Mouse (Mus musculus) kidney, postnatal 0 days (tissue): ENCODE results near the gene Cdh13. TPM values are rescaled to one million over a fixed set of nuclear protein-coding genes. Genes with fewer than 3 reads are reported as not detected.

ENCODE experiments used
- ATAC-seq: fragments of 200-750 bp; cut with Nextera tagmentation; replicated peaks from 2 replicates; pipeline ENCODE4 v1.8.0; 2017; ENCODE audit warnings: low read depth, moderate number of reproducible peaks, moderate TSS enrichment, moderate library complexity; ENCODE audit not compliant: low FRiP score
- DNase-seq: peaks from one replicate; pipeline ENCODE4 v3.0.0-alpha.2; 2016; ENCODE audit warnings: low spot score
- H3K27ac ChIP-seq: fragments of 300-500 bp; sonication (generic); 2 replicates; pipeline ENCODE4 v1.5.1; 2014; ENCODE audit warnings: mild to moderate bottlenecking
- H3K27me3 ChIP-seq: fragments of 300-500 bp; sonication (generic); 2 replicates; pipeline ENCODE4 v1.6.1; 2014; ENCODE audit warnings: low read length, mixed read lengths; ENCODE audit not compliant: insufficient read depth
- H3K36me3 ChIP-seq: fragments of 300-500 bp; sonication (generic); 2 replicates; pipeline ENCODE4 v1.6.1; 2014; ENCODE audit warnings: low read length, mixed read lengths; ENCODE audit not compliant: insufficient read depth
- H3K4me1 ChIP-seq: fragments of 300-500 bp; sonication (generic); replicated peaks from 2 replicates; pipeline ENCODE4 v1.6.1; 2014; ENCODE audit warnings: antibody characterized with exemption, low read length, mixed read lengths; ENCODE audit not compliant: insufficient read depth
- H3K4me2 ChIP-seq: fragments of 300-500 bp; sonication (generic); 2 replicates; pipeline ENCODE4 v1.6.1; 2014; ENCODE audit warnings: mild to moderate bottlenecking, low read length, moderate library complexity, mixed read lengths
- H3K4me3 ChIP-seq: fragments of 300-500 bp; sonication (generic); replicated peaks from 2 replicates; pipeline ENCODE4 v1.5.1; 2014; ENCODE audit warnings: low read depth, low read length
- H3K9ac ChIP-seq: fragments of 300-500 bp; sonication (generic); 2 replicates; pipeline ENCODE4 v1.6.1; 2014; ENCODE audit warnings: low read depth, low read length
- H3K9me3 ChIP-seq: fragments of 300-500 bp; sonication (generic); replicated peaks from 2 replicates; pipeline ENCODE4 v1.6.1; 2016; ENCODE audit warnings: low read length, inconsistent platforms, mixed read lengths
- CTCF ChIP-seq: IDR thresholded peaks from 2 replicates; pipeline ENCODE4 v1.5.1; 2016; ENCODE audit warnings: antibody characterized with exemption, low read depth, mild to moderate bottlenecking, moderate library complexity
- WGBS: fragments of 180-500 bp; shearing (Covaris S2); extraction: QIAGEN DNeasy Blood & Tissue Kit; methylation state at CpG from one replicate; pipeline ENCODE4 v1.1.7; 2014; 5-methylcytosine and 5-hydroxymethylcytosine counted together
- polyA plus RNA-seq: library from polyadenylated mRNA; unstranded; fragments of >200 nt; fragmentation: Nextera tagmentation; extraction: Ambion mirVana; gene quantifications from 2 replicates; pipeline ENCODE4 v1.2.1, GENCODE M21; 2015

Cdh13 gene
- polyA plus RNA-seq, result 3.9 and 4.1 TPM in 2 replicates

DNA sequence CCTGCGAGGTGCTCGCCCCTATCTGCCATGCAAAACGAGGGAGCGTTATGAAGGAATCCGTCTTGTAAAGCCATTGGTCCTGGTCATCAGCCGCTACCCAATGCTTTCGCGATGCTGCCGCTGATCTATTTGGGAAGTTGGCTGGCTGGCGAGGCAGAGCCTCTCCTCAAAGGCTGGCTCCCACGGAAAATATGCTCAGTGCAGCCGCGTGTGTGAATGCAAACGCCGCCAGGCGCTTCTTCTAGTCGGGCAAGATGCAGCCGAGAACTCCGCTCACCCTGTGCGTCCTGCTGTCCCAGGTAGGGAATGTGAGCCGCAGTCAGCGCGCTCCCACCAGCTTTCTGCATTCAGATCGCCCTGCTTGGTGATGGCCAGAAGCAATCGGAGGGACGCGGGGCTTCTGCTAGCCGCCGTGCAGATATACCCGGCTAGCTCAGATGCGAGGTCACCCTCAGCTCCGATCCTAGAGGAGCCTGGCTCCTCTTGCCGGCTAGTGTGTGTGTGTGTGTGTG is at the start of gene Cdh13:
Gene Cdh13, plus strand, starts transcription at position 134 of the 512 bp plus-strand sequence.
- Histone ChIP-seq H3K27ac (no peak within 1 kb of the TSS), H3K4me3 (peak within 1 kb of the TSS; percentile 33), H3K27me3 (peaks cover 11% of the 10 kb centered on the region), H3K4me1 (peaks cover 12% of the 10 kb centered on the region; the same call in 1 of the 2 replicates), H3K9ac (peak within 1 kb of the TSS; percentile 50), H3K9me3 (no peaks in the 10 kb centered on the region), H3K4me2 (peak within 1 kb of the TSS; percentile 65), H3K36me3 (no peaks in the 10 kb centered on the region)
- DNase-seq (peak; percentile 42), ATAC-seq (no peak; the same call in 1 of the 2 replicates)
- no peak for TF ChIP-seq CTCF
- WGBS, result under 1% methylated on average over 33 of the region's 33 CpGs

DNA sequence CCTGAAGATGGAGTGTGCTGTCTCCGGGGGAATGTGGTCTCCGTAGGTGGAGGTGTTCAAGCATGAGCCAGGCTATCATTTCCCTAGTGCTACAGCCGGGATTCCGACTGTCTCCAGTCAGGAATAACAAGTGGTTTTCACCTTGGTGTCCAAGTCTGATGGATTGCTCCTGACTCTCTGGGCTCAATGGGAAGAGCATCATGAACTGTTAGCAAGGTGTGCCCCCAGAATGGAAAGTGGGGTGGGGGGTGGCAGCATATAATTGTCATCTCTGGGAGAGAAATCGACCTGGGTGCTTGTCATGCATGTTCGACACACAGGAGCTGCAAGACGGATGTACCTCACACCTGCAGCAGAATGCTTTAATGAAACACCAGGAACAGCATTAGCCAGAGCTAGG is 47.9 kb upstream of the Cdh13 start:
- Histone ChIP-seq H3K9ac (no peak overlapping the region), H3K4me1 (no peaks in the 10 kb centered on the region), H3K9me3 (no peaks in the 10 kb centered on the region), H3K27ac (no peak overlapping the region), H3K4me3 (no peak overlapping the region), H3K4me2 (no peak overlapping the region), H3K36me3 (no peaks in the 10 kb centered on the region), H3K27me3 (no peaks in the 10 kb centered on the region)
- no peak for ATAC-seq
- WGBS, result 67% methylated on average over 7 of the region's 7 CpGs
- no peak for TF ChIP-seq CTCF
- no peak for DNase-seq

DNA sequence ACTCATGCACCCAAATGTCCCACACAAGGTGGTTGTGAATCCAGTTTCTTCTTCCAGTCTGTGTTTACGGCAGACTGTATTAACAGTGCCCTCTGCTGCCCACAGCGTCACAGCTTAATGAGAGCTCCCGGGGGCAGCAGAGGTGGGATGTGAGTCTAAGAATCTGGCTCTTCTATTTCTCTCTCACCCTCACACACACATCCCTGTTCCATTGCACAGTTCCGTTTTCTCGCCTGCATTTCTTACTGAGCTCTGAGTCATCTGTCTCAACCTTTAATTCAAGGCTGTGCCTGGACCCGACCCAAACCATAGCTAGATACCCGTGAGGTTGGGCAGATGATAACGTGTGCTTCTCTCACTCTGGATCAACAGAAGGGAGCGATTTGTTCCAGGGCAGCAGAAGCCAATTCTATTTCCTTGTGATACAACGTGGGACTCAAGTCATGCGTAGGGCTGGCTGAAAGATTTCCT is 46.3 kb upstream of the Cdh13 start:
- peak; percentile 51 for TF ChIP-seq CTCF
- H3K9ac ChIP-seq, result no peak overlapping the region
- no peaks in the 10 kb centered on the region for H3K4me1 ChIP-seq
- H3K36me3 ChIP-seq, result no peaks in the 10 kb centered on the region
- no peak overlapping the region for H3K4me2 ChIP-seq
- no peaks in the 10 kb centered on the region for H3K9me3 ChIP-seq
- H3K4me3 ChIP-seq, result no peak overlapping the region
- DNase-seq (peak; percentile 44), ATAC-seq (no peak)
- no peak overlapping the region for H3K27ac ChIP-seq
- H3K27me3 ChIP-seq, result no peaks in the 10 kb centered on the region
- WGBS, result 67% methylated on average over 11 of the region's 11 CpGs

DNA sequence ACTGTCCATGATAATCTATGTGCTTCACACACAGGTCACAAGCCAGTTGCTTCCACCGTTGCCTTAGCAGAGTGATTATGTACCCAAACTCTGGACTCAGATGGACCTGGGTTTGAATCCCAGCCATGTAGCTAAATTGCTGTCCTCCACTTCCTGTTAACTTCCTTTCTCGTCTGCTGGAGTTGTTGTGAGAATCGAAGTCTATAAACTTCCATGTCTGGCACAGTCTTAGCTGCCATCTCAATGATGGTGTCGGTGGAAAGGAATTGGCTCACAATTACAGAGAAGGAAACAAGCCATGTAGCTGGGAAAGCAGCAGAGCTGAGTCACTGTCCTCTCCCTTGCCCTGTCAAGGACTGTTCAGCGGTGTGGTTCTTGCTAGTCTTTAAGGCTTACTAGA is 45.4 kb upstream of the Cdh13 start:
- Histone ChIP-seq H3K36me3 (no peaks in the 10 kb centered on the region), H3K9me3 (no peaks in the 10 kb centered on the region), H3K4me2 (no peak overlapping the region), H3K4me1 (no peaks in the 10 kb centered on the region), H3K27me3 (no peaks in the 10 kb centered on the region), H3K4me3 (no peak overlapping the region), H3K27ac (no peak overlapping the region), H3K9ac (no peak overlapping the region)
- WGBS, result 60% methylated on average over 5 of the region's 5 CpGs
- no peak for TF ChIP-seq CTCF
- no peak for ATAC-seq
- DNase-seq, result peak; percentile 11

DNA sequence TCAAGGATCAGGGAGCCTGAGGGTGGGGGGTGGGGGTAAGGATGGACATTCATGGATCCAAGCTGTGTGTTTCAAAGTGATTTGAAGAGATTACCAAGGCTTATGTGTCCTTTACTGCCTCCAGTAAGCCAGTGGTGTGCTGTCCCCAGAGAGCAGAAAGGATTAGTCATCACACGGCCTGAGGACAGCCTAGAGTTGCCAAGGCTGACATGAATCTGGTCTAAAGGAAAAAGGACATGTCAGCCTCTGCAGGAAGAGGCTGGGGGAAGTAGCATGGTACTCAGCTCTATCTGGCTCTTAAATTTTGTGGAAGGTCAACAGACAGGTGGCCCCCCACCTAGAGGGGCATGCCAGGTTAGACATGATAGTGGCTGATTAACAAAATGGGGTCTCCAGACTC is 44.3 kb upstream of the Cdh13 start:
- DNase-seq, result no peak
- ATAC-seq, result no peak

DNA sequence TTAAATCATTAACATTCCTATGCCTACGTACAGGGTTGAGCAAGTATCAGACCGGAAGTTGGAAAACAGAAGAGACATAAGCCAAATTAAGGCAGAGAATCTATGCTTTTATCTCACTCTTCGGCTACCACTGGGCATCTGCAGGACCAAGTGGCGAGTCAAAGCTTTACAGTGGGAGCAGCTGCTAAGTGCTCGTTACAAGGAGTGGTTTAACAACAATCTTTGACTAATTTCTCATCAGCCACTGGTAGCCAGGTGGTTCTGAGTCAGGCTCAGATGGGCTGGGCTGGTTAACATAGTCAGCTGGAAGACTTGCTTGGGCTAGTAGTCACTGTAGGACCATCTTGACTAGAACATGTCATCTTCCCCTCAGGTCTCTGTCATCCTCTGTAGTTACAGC is 34.2 kb upstream of the Cdh13 start:
- no peak for DNase-seq
- Histone ChIP-seq H3K27ac (no peak overlapping the region), H3K4me2 (no peak overlapping the region), H3K9me3 (no peaks in the 10 kb centered on the region), H3K4me3 (no peak overlapping the region), H3K4me1 (no peaks in the 10 kb centered on the region), H3K9ac (no peak overlapping the region), H3K36me3 (no peaks in the 10 kb centered on the region), H3K27me3 (no peaks in the 10 kb centered on the region)
- TF ChIP-seq CTCF, result no peak
- ATAC-seq, result no peak
- 78% methylated on average over 5 of the region's 5 CpGs for WGBS

More for the DNA sequence above, 44.3 kb upstream of the Cdh13 start:
- no peaks in the 10 kb centered on the region for H3K9me3 ChIP-seq
- H3K4me1 ChIP-seq, result no peaks in the 10 kb centered on the region
- no peak overlapping the region for H3K4me3 ChIP-seq
- no peak for TF ChIP-seq CTCF
- no peaks in the 10 kb centered on the region for H3K36me3 ChIP-seq
- no peaks in the 10 kb centered on the region for H3K27me3 ChIP-seq
- H3K9ac ChIP-seq, result no peak overlapping the region
- WGBS, result 83% methylated on average over 1 of the region's 1 CpGs
- H3K4me2 ChIP-seq, result no peak overlapping the region
- H3K27ac ChIP-seq, result no peak overlapping the region

DNA sequence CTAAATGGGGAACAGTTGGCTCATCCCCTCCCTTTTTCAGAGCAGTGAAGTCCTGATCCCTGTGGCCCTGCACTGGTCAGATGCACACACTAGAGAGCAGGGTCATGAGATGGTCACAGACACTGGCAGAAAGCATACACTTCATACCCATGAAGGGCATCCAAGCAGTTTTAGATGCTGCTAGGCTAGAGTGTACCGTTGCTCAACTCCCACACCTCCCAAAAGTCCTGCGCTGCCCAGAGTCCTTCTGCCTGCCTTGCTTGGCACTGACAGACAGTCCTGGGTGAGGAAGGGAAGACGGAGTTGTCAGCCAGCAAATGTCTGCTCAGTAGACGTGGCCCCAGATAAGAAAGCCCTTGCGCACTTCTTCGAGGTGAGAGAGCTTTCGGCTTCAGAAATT is 33.6 kb upstream of the Cdh13 start:
- H3K4me1 ChIP-seq, result no peaks in the 10 kb centered on the region
- no peaks in the 10 kb centered on the region for H3K27me3 ChIP-seq
- H3K4me2 ChIP-seq, result no peak overlapping the region
- DNase-seq (no peak), ATAC-seq (no peak)
- TF ChIP-seq CTCF, result no peak
- no peak overlapping the region for H3K9ac ChIP-seq
- WGBS, result 83% methylated on average over 7 of the region's 7 CpGs
- H3K4me3 ChIP-seq, result no peak overlapping the region
- no peaks in the 10 kb centered on the region for H3K9me3 ChIP-seq
- no peak overlapping the region for H3K27ac ChIP-seq
- no peaks in the 10 kb centered on the region for H3K36me3 ChIP-seq
